Mouse (Mus musculus): ENCODE measurements around the gene Mgst3. TPM values are rescaled to one million over a fixed set of nuclear protein-coding genes. Genes with fewer than 3 reads are reported as not detected.
"Not testable (repeated sequence)": the region's sequence is repeated elsewhere in the genome, so short reads cannot be mapped to it uniquely, and the experiment has no call there.

Mgst3 gene
- polyA plus RNA-seq, 1 experiment from 2014 or later, result 124 TPM

DNA sequence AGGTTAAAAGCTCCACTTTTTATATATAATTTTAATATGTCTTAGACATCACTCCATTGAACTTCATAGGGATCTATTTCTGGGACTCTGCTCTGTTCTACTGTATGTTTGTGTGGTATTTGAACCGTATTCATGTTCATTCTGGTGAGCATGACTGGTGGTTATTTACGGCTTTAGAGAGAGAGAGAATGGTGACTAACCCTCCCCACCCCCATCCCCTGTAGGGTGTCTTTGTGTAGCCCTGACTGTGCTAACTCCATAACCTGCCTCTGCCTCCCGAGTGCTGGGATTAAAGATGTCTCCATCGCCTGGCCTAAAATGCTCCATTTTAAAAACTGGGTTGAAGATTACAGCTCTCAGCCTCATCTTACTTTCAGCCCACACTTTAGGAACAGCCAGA, 33.4 kb downstream of the Mgst3 start:
- ATAC-seq (ENCODE audit: low FRiP score, low TSS enrichment), result no peak
- Histone ChIP-seq H3K27ac (replicated peaks; ENCODE audit: low read depth, low read length) (no peak overlapping the region), H3K27me3 (ENCODE audit: control insufficient read depth, insufficient read depth, low read length) (no peaks in the 10 kb centered on the region), H3K4me1 (ENCODE audit: control insufficient read depth, insufficient read depth, low read length) (no peaks in the 10 kb centered on the region), H3K36me3 (ENCODE audit: control insufficient read depth, insufficient read depth, low read length) (peaks cover 30% of the 10 kb centered on the region), H3K9me3 (ENCODE audit: control insufficient read depth, low read length) (no peaks in the 10 kb centered on the region), H3K4me3 (replicated peaks; ENCODE audit: low read depth, low read length) (no peak overlapping the region), H3K9ac (replicated peaks; ENCODE audit: low read length) (no peak overlapping the region), H3K4me2 (ENCODE audit: low read length) (no peak overlapping the region)
- DNase-seq, result no peak
- WGBS, result 52% methylated on average over 4 of the region's 4 CpGs

DNA sequence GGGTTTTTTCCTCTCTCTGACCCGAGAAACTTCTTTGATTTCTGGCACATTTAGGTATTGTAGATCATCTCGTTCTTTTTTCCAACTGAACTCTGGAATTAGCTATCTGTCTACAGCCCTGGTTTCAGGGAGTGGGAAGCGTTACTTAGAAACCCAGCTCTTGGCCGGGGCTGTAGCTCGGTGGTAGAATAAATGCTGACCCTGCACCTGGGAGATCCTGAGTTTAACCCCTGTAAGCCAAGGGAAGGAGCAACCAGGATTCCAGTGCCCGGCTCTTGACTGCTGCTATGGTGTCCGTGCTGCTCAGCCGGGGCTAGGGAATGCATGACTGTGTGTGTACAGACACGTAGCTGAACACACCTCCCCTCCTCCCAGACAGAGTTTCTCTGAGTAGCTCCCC, 34.9 kb downstream of the Mgst3 start:
- WGBS, result 91% methylated on average over 9 of the region's 9 CpGs
- H3K4me1 ChIP-seq (ENCODE audit: control insufficient read depth, insufficient read depth, low read length), result no peaks in the 10 kb centered on the region
- H3K9me3 ChIP-seq (ENCODE audit: control insufficient read depth, low read length), result no peaks in the 10 kb centered on the region
- no peak overlapping the region for H3K4me2 ChIP-seq (ENCODE audit: low read length)
- DNase-seq, result no peak
- no peaks in the 10 kb centered on the region for H3K27me3 ChIP-seq (ENCODE audit: control insufficient read depth, insufficient read depth, low read length)
- H3K9ac ChIP-seq (replicated peaks; ENCODE audit: low read length), result no peak overlapping the region
- H3K27ac ChIP-seq (replicated peaks; ENCODE audit: low read depth, low read length), result no peak overlapping the region
- no peak overlapping the region for H3K4me3 ChIP-seq (replicated peaks; ENCODE audit: low read depth, low read length)
- H3K36me3 ChIP-seq (ENCODE audit: control insufficient read depth, insufficient read depth, low read length), result peaks cover 37% of the 10 kb centered on the region
- ATAC-seq (ENCODE audit: low FRiP score, low TSS enrichment), result no peak

DNA sequence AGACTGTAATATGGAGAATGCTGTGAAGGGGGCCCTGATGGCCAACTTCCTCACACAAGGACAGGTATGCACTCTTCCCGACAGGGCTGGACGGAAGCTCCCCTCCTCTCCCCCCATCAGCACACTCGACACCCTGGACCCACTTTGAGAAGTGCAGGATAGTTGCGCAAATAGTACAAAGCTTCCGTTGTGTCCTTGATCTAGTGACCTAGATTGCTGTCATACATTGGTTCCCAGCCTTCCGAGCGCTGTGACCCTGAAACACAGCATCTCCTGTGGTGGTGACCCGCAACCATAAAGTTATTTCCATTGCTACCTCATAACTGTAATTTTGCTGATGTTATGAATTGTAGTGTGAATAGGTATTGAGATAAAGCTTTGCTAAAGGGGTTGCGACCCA, 36.3 kb downstream of the Mgst3 start:
- no peak overlapping the region for H3K27ac ChIP-seq (replicated peaks; ENCODE audit: low read depth, low read length)
- H3K36me3 ChIP-seq (ENCODE audit: control insufficient read depth, insufficient read depth, low read length), result peaks cover 36% of the 10 kb centered on the region
- no peak overlapping the region for H3K4me3 ChIP-seq (replicated peaks; ENCODE audit: low read depth, low read length)
- DNase-seq (no peak), ATAC-seq (ENCODE audit: low FRiP score, low TSS enrichment) (no peak)
- H3K27me3 ChIP-seq (ENCODE audit: control insufficient read depth, insufficient read depth, low read length), result no peaks in the 10 kb centered on the region
- H3K9ac ChIP-seq (replicated peaks; ENCODE audit: low read length), result no peak overlapping the region
- H3K4me1 ChIP-seq (ENCODE audit: control insufficient read depth, insufficient read depth, low read length), result no peaks in the 10 kb centered on the region
- H3K4me2 ChIP-seq (ENCODE audit: low read length), result no peak overlapping the region
- WGBS, result 96% methylated on average over 9 of the region's 9 CpGs
- H3K9me3 ChIP-seq (ENCODE audit: control insufficient read depth, low read length), result no peaks in the 10 kb centered on the region

DNA sequence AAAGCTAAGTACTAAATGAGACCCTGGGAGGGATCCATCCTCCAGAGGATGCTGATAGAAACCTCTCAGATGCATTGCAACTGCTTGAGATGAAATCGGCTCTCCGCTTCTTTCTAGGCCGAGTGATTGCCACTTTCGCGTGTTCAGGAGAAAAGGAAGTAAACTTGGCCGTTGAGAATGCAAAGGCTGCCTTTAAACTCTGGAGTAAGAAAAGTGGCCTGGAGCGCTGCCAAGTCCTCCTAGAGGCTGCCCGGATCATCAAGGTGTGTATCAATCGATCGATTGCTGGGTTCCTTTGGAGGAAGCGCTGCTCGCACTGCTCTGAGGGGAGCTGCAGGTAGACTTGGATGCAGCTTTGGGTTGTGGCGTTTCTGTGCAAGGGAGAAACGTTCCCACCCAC, 41.2 kb downstream of the Mgst3 start:
- no peak overlapping the region for H3K4me3 ChIP-seq (replicated peaks; ENCODE audit: low read depth, low read length)
- DNase-seq (no peak), ATAC-seq (ENCODE audit: low FRiP score, low TSS enrichment) (no peak)
- no peak overlapping the region for H3K27ac ChIP-seq (replicated peaks; ENCODE audit: low read depth, low read length)
- H3K4me2 ChIP-seq (ENCODE audit: low read length), result no peak overlapping the region
- WGBS, result 91% methylated on average over 14 of the region's 14 CpGs
- H3K4me1 ChIP-seq (ENCODE audit: control insufficient read depth, insufficient read depth, low read length), result peaks cover 4% of the 10 kb centered on the region; the same call in 1 of the 2 replicates
- no peak overlapping the region for H3K9ac ChIP-seq (replicated peaks; ENCODE audit: low read length)
- no peaks in the 10 kb centered on the region for H3K27me3 ChIP-seq (ENCODE audit: control insufficient read depth, insufficient read depth, low read length)
- H3K36me3 ChIP-seq (ENCODE audit: control insufficient read depth, insufficient read depth, low read length), result peaks cover 26% of the 10 kb centered on the region
- no peaks in the 10 kb centered on the region for H3K9me3 ChIP-seq (ENCODE audit: control insufficient read depth, low read length)

DNA sequence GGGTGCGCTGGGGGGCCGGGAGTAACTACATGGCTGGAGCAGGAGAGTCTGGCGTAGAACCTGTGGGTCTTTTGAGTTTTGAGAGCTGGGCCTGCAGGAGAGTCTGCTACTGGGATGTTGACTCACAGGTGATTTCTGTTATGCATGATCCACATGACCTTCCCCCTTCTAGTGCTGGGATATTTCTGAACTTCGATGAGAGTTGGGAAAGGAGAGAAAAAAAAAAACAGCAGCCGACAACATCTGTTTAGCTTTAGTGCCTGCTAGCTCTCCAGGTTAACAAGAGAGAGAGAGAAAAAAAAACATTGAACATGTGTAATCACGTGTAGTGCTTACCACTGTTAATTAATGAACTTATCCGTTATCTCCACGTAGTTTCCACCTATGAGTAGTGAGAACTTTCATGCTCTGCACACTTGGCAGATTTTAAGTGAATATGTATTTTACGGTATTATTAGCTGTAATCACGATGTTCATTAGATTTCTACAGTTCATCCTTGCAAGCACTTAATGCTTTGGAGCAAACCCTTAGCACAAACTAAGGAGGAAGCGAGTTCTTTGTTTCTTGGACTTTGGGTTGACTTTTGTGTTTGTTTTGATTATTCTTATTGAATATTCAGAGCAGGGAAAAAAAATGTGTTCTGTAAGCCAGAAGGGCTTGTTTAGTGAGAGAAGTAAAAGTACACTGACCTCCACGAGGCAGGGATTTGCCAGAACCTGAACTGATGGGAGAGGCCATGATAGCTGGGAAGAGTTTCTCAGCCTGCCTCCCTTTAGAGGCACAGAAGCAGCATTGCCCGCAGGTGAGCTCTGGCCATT, 42.8 kb downstream of the Mgst3 start:
- Histone ChIP-seq H3K27me3 (ENCODE audit: control insufficient read depth, insufficient read depth, low read length) (no peaks in the 10 kb centered on the region), H3K4me2 (ENCODE audit: low read length) (peak overlapping the region; percentile 82), H3K4me3 (replicated peaks; ENCODE audit: low read depth, low read length) (peak overlapping the region; percentile 66), H3K36me3 (ENCODE audit: control insufficient read depth, insufficient read depth, low read length) (peaks cover 10% of the 10 kb centered on the region), H3K4me1 (ENCODE audit: control insufficient read depth, insufficient read depth, low read length) (peaks cover 4% of the 10 kb centered on the region; the same call in 1 of the 2 replicates), H3K27ac (replicated peaks; ENCODE audit: low read depth, low read length) (peak overlapping the region; percentile 81; the same call in 1 of the 2 replicates), H3K9me3 (ENCODE audit: control insufficient read depth, low read length) (no peaks in the 10 kb centered on the region), H3K9ac (replicated peaks; ENCODE audit: low read length) (peak overlapping the region; percentile 78)
- ATAC-seq (ENCODE audit: low FRiP score, low TSS enrichment) (no peak), DNase-seq (no peak)
- WGBS, result 33% methylated on average over 13 of the region's 13 CpGs

DNA sequence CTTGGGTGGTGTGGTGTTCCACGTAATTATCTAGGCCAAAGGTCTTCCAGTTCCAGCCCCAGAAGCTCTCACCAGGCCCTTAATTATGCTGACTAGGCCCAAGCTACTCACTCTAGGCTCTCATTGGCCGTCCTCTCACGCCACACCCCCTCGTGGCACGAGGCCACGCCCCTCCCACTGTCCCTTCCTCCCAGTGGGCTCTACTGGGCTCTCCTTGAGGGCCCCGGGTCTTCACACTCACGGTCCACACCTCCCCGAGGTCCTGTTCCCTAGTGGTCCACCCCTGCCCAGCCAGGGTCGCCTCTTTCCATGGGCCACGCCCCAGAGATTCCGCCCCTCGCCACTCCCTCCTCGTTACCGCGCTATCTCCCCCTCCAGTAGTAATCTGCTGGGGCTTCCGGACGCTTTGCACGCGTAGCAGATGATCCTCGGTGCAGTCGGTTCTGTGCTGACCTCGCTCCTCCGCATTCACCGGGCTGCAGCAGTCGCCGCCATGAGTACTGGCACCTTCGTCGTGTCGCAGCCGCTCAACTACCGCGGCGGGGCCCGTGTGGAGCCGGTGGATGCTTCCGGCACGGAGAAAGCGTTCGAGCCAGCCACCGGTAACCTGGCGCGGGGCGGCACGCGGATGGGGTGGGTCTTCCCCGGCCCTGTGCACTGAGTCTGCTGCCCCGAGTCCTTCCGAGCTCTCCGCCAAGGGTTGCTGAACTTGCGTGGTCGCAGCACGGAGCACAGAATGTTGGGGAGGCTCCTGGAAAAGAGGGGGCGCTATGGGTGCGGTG, 43.6 kb downstream of the Mgst3 start, which contains the start of gene Aldh9a1:
TSS of gene Aldh9a1 (plus strand) at position 177 of the 782 bp plus-strand sequence.
- peaks cover 7% of the 10 kb centered on the region for H3K36me3 ChIP-seq (ENCODE audit: control insufficient read depth, insufficient read depth, low read length)
- ATAC-seq (ENCODE audit: low FRiP score, low TSS enrichment), result peak; percentile 98
- peak within 1 kb of the TSS; percentile 66 for H3K4me3 ChIP-seq (replicated peaks; ENCODE audit: low read depth, low read length)
- peak within 1 kb of the TSS; percentile 81 for H3K27ac ChIP-seq (replicated peaks; ENCODE audit: low read depth, low read length)
- peak within 1 kb of the TSS; percentile 78 for H3K9ac ChIP-seq (replicated peaks; ENCODE audit: low read length)
- H3K9me3 ChIP-seq (ENCODE audit: control insufficient read depth, low read length), result no peaks in the 10 kb centered on the region
- under 1% methylated on average over 55 of the region's 55 CpGs for WGBS
- no peaks in the 10 kb centered on the region for H3K27me3 ChIP-seq (ENCODE audit: control insufficient read depth, insufficient read depth, low read length)
- H3K4me2 ChIP-seq (ENCODE audit: low read length), result peak within 1 kb of the TSS; percentile 82
- peak; percentile 90 for DNase-seq
- H3K4me1 ChIP-seq (ENCODE audit: control insufficient read depth, insufficient read depth, low read length), result peaks cover 4% of the 10 kb centered on the region; the same call in 1 of the 2 replicates

DNA sequence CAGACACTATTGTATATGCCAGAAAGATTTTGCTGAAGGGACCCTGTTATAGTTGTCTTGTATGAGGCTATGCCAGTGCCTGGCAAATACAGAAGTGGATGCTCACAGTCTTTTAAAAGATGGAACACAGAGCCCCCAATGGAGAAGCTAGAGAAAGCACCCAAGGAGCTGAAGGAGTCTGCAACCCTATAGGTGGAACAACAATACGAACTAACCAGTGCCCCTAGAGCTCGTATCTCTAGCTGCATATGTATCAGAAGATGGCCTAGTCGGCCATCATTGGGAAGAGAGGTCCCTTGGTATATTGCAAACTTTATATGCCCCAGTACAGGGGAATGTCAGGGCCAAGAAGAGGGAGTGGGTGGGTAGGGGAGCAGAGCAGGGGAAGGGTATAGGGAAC, 44.4 kb downstream of the Mgst3 start:
- not testable (repeated sequence) for H3K4me2 ChIP-seq (ENCODE audit: low read length); H3K4me1 ChIP-seq (ENCODE audit: control insufficient read depth, insufficient read depth, low read length); H3K9me3 ChIP-seq (ENCODE audit: control insufficient read depth, low read length); H3K9ac ChIP-seq (replicated peaks; ENCODE audit: low read length); H3K27ac ChIP-seq (replicated peaks; ENCODE audit: low read depth, low read length); H3K27me3 ChIP-seq (ENCODE audit: control insufficient read depth, insufficient read depth, low read length); H3K4me3 ChIP-seq (replicated peaks; ENCODE audit: low read depth, low read length); H3K36me3 ChIP-seq (ENCODE audit: control insufficient read depth, insufficient read depth, low read length); DNase-seq; ATAC-seq (ENCODE audit: low FRiP score, low TSS enrichment)
- 57% methylated on average over 3 of the region's 3 CpGs for WGBS

DNA sequence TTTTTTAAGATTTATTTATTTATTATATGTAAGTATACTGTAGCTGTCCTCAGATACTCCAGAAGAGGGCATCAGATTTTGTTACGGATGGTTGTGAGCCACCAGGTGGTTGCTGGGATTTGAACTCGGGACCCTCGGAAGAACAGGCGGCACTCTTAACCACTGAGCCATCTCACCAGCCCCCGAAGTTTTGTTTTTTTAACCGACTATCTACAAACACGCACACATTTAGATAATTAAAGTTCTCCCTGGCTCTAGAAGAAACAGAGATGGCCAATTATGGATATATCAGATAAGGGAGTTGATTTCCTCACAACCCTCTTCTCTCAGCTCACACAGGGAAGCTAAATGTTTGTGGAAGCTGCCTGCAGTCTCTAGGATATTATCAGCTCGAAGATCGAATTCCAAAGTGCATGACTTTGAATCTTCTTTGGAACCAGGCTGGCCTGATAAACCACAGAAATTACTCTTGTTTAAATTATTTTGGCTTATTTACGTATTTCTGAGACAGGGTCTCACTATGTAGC, 47.6 kb downstream of the Mgst3 start:
- H3K27ac ChIP-seq (replicated peaks; ENCODE audit: low read depth, low read length); H3K4me3 ChIP-seq (replicated peaks; ENCODE audit: low read depth, low read length); H3K27me3 ChIP-seq (ENCODE audit: control insufficient read depth, insufficient read depth, low read length); H3K4me2 ChIP-seq (ENCODE audit: low read length); H3K4me1 ChIP-seq (ENCODE audit: control insufficient read depth, insufficient read depth, low read length); DNase-seq; H3K9me3 ChIP-seq (ENCODE audit: control insufficient read depth, low read length); ATAC-seq (ENCODE audit: low FRiP score, low TSS enrichment); H3K36me3 ChIP-seq (ENCODE audit: control insufficient read depth, insufficient read depth, low read length); H3K9ac ChIP-seq (replicated peaks; ENCODE audit: low read length): not testable (repeated sequence)
- WGBS, result 93% methylated on average over 10 of the region's 10 CpGs

Measured in midbrain, embryonic 14.5 days (tissue).